Mouse (Mus musculus) inflammation-experienced regulatory T-cells, adult 6 months (primary cell): ENCODE measurements around the gene Tcf7l2. TPM values are rescaled to one million over a fixed set of nuclear protein-coding genes. Genes with fewer than 3 reads are reported as not detected.

Source experiments
- ATAC-seq: one replicate; pipeline ENCODE4 v1.8.0; 2017
- polyA plus RNA-seq, 3 experiments: library from polyadenylated mRNA; unstranded; fragments of 100-300 nt; shearing (Covaris generic); gene quantifications; one replicate each; pipeline ENCODE4 v1.2.1; 2017

Gene Tcf7l2
- polyA plus RNA-seq, 3 experiments from 2014 or later: 0.75 to 1.0 (median 0.88) TPM

DNA sequence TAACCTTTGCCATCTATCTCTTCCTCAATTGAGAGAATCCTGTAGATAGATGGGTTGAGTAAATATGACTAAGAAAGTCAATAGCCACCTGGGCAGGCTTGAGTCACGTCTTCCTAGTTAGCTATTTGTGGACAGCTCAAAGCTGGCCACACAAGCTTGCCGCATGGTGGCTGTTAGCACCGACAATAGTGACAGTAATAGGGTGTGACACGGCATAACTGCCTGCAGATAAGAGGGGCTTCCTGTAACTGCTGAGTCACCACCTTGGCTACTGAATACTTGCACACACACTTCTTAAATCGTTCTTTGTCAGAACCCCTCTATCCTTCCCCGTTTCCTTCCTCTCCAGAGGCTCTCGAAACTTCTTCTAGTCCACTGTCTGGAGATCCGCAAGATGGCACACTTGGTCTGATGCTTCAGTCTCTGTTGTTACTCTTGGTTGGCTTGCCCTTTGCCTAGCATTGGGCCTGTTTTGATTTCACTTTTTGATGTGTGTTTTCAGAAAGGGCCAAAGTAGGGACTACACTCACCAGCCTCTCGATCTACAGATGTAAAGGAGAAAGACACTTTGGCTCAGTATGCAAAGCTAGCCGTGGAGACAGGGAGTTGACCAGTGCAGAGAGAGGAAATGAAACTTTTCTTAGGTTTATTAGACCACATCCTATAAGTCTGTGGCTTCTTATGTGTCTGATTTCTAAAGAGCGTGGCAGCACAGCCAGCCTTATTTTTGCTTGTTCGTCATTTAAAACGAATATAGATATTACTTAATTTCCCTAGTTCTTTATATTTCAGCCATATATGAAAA lies 124.4 kb downstream of the Tcf7l2 start:
- no peak for ATAC-seq

DNA sequence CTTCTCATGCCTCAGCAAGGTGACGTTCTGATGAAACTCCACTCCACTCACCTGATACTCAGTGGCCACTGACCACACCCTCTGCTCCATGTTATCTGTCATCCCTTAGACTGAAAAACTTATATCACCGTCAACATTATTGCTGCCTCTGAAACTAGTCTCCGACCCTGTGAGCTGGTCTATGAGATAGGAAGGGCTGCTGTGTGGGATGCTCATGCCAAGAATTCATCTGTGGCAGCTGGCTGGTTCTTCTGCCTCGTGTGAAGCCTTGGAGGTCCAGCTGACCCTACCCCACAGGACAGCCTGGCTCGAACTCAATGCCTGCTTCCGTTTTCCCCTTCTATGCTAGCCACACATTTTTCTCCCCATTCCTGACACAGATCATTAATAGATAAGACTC lies 125.6 kb downstream of the Tcf7l2 start:
- ATAC-seq: no peak

DNA sequence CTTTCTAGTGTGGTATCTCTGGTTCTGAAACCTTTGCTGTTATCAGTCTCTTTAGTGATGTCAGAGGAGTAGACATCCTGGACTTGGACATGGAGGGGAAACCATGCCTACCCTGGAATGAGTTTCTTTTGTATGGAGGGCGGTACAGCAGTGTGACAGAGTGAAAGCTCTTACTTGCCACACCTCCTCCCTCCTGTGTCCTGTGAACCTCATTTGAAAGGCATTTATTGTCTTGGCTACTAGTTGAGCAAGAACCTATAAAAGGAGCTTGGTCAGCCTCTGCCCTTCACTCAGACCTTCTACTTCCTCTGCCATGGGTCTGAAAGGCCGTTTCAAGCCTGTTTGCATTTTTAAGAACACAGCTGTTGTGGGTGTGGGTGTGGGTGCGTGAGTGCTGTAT lies 126.3 kb downstream of the Tcf7l2 start:
- no peak for ATAC-seq

DNA sequence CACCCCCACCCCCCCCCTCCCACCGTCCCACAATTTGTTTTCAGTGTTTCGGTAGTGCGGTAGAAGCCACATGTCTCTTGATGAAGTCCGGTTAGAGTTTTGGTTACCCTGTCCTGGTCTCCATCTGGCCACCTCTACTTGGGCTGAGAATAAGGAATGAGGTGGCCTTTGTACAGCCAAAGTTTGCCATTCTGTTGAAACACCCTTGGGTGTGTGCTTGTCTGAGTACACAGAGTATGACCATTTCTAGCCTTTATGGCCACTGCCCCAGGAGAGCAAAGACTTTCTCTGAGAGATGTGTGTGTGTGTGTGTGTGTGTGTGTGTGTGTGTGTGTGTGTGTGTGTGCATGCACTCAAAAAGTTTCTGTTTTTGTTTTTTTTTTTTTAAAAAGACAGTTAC lies 127.0 kb downstream of the Tcf7l2 start:
- no peak for ATAC-seq

DNA sequence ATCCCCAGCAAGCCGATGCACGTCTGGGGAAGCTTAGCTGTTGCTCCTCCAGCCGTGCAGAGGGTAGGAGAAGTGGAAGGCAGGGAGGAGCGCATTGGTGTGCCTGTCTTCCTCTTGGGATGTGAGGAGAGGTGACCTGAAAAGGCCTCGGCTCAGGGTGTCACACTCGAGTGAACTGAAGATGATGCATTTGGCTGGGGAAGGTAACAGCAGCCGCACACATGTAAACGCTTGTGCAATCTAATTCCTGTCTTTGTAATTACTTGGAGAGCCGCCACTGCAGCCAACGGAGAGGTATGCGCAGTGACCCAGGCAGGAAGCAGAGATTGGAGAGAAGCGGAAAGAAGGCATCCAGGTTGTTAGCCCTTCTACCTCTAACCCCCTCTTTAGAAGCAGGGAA lies 129.2 kb downstream of the Tcf7l2 start:
- ATAC-seq: no peak

DNA sequence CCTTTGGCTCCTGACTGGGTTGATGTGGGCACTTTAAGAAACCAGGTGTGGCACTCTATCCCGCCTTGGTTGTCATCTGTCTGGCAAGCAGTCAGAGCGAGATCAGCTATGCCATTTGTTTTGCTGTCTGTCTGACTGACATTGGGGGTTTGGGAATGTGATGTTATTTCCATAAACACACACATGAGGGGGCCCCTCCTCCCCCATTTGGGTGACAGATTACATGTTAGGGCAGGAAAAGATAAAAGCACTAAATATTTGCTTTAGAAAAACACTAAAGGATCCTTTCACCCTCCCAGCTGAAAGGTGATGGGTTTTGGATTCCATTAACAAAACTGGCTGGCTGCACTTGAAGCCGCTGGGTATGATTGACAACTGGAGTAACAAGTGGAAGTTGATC lies 129.9 kb downstream of the Tcf7l2 start:
- no peak for ATAC-seq

DNA sequence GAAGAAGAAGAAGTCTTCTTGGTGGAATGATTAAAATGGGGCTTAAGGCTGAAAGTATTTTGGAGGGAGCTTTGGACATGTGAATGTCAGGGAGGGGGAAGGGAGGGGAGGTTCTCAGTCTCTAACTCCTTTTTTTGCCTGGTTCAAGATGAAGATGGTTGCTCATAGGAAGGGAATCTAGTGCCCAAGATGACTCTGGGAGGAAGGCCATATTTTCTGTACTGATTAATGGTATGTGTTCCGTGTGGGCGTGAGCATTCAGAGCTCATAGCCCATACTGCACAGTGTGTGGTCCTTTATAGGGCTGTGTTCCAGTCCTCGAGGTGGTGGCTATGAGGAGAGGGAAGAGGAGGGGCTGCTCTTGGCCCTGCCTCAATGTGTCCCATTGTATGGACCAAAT lies 131.6 kb downstream of the Tcf7l2 start:
- ATAC-seq: no peak

DNA sequence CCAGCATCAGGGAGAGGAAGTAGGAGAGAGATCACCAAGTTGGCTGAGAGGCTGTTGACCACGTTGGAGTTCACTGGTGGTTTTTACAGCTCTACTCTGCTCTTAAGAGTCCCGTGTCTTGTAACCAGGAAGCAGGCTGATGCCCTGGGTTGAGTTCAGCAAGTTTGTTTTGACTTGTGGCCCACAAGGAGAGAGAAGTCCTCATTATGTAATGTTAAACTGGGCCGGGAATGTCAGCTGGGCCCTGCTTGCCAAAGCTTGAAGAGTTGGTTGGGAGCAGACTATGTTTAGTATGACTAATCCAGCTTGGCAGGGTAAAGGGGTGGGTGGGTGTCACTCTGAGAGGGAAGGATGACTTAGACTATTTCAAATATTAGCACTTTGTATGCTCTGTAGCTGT lies 134.9 kb downstream of the Tcf7l2 start:
- no peak for ATAC-seq

DNA sequence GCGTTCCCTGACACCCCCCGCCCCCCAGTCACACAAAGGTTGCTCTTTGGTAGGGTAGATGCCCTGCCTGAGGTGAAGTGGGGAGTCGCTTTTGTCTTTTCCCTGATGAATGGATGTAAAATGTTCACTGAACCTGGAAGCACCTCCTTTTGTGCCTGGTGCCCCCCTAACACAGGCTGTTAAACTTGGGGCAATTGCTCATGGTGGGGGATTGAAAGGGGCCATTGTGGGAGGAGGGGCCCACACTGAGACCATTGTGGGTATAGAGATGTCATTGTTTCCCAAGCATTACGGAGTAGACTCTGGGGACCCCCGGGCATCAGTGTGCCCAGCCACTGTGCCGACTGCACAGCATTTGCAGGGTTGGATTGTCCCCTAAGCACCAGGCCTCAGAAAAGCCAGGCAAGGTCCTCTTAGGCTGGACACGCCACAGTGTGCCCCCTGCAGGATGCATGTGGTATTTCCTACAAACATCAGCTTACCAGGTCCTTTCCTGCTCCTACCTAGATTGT lies 135.8 kb downstream of the Tcf7l2 start:
- ATAC-seq: no peak

DNA sequence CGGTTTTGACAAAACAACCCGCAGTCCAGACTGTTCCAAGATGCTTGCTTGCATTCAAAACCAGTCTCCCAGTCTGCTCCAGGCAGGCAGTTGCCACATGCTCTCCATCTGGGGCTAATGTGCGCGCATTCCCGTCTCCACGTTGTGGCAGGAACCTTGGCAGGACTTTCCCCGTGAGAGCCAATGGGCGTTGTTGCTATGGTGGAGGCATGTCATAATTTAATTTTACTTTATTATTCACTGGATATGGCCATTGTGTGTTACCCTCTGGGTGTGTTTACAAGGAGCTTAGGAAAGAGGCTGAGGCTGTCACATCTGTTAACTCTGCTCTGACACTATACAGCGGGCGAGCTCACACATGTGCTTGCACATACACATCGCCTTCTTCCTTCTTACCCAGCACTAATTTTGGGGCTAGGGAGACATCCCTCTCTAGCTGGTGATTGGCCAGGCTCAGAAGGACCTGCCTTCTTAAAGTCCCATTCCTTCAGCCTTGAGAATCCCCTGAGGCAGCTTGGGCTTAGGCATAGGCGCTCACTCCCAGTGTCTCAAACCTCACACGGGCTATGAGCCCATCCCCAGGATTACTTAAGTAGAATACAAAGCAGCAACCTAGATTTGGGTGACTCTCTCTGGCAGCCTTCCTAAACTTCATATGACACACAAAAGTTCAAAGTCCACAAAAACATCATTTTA lies 139.2 kb downstream of the Tcf7l2 start:
- ATAC-seq: no peak

DNA sequence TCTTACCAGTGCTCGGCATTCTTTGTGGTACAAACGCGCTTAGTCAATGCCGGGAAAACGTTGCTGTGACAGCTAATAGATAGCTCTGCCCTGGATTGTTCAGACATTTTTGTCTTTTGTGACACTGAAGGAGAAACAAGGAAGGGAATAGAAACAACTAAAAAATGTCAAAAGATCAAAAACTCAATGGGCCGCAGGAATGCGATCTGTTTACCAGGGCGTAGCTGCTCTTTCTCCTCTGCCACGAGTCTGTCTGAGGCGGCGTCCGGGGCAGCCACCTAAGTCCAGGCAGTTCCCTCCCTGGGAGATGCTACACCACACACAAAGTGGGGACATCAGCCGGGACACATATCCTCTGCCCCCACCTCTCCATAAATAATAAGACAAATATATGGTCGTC lies 144.9 kb downstream of the Tcf7l2 start:
- ATAC-seq: no peak

DNA sequence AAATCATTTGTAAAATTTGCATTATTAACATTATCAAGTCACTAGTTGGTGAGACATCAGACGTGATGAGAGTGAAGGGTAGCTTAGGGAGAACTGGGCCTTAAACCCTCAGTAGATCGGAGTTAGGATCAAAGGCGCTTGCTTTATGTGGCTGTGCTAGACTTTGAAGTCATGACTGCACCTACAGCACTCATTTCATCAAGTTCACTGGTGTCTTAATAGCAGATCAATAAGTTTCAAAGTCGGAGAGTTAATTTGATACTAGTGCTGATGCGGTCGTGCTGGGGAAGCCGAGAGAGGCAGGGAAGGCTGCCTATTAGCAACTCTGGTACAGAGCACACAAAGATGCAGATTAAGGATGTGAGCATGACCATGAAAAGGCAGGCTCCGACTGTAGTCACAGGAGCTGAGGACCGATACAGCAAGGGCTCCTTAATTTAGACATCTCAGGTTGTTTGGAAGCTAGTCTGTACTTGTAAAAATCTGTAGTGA lies 150.1 kb downstream of the Tcf7l2 start:
- no peak for ATAC-seq

DNA sequence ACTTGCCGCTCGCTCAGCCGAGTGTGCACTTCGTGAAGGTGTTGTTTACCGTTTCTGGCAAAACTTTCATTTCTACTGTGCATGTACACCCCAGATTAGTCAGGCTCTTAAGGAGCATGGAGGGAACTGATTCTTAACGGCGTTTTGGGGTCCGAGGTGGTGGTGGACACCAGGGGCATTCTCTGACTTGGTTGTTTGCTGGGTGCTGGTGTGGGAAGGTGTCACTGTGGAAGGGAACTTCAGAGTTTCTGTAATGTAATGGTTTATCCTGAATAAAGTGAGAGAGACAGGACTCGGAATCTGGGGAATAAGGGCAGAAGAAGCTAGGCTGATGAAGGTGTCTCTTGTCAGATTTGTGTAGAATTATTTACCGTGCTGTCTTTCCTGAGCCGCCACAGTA lies 151.9 kb downstream of the Tcf7l2 start:
- ATAC-seq: no peak

DNA sequence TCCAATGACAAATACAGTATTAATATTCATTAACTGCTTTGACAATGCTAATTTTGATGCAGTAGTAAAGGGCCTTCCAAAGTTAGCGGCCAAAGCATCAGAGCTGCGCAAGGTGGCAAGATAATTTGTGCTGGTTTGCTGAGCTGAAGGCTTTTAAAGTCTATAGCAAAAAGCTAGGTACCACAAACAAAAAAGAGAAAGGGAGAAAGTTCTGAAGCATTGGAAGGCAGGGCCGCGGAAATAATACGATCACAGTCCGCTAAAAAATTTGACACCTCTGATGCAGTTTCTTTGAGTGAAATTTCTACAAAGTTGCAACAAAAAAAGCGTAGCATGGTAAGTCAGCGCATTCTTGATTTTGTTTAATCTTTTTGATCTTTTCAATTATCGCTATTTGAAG lies 152.8 kb downstream of the Tcf7l2 start:
- ATAC-seq: no peak

DNA sequence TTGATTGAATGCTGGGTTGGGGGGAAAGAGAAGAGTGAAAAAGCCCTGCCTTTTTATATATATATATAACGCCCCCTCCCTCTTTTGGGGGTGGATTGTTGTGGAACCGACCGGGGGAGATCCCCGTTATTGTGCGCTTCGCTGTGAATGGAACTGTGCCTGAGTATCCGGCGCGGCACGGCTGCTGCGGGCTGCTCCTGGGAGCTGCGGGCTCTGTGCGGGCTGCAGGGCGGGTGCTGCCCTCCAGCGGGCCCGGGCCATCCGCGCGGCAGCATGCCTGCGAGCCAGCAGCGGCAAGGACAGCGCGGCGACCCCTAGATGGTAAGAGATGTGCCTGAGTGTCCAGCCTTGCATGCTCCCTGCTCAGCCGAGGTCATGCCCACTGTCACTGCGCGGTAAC lies 153.7 kb downstream of the Tcf7l2 start:
- no peak for ATAC-seq

DNA sequence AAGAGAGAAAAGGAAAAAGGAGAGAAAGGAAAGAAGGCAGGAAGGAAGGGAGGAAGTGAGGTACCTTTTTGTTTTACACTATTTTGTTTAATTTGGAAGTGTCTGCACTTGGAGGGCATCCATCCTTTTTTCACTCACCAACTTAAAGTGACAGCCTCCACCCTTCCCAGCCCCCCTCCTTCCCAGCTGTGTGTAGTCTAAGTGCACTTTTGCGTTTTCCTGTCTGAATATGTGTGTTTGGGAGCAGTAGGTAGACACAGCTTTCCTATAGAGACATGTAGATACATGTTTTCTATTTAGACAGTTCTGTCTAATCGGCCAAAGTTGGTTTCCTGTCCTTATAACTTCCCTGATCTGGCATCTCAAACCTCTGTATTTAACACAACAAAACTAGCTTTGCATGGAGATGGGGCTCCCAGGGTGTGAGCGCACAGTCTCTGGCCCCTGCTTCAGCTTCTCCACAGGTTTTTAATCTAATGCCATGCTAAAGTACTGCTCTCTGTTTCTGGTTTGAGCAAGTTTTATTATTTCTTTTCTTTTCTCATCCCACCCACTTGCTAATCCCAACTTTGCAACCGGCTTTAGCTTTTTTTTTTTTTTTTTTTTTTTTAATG lies 154.3 kb downstream of the Tcf7l2 start:
- ATAC-seq: no peak

DNA sequence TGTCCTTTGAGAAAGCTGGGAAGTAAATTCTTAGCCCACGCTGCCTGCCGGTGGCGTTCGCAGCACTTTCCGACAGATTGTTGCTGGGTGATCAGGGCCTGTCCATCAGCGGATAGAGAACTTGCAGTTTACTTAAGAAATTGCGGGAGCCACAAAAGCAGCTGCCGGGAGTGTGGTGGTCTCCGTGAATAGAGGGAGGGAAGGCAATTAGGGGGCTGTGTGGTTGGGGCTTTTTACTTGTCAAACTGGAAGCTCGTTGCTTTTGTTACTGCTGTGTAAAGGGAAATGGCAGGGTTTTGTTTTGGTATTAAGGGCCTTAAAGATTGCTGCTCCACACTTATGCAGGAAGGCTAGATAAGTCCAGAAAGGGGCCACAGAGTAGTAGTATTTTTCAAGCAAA lies 155.0 kb downstream of the Tcf7l2 start:
- ATAC-seq: no peak

DNA sequence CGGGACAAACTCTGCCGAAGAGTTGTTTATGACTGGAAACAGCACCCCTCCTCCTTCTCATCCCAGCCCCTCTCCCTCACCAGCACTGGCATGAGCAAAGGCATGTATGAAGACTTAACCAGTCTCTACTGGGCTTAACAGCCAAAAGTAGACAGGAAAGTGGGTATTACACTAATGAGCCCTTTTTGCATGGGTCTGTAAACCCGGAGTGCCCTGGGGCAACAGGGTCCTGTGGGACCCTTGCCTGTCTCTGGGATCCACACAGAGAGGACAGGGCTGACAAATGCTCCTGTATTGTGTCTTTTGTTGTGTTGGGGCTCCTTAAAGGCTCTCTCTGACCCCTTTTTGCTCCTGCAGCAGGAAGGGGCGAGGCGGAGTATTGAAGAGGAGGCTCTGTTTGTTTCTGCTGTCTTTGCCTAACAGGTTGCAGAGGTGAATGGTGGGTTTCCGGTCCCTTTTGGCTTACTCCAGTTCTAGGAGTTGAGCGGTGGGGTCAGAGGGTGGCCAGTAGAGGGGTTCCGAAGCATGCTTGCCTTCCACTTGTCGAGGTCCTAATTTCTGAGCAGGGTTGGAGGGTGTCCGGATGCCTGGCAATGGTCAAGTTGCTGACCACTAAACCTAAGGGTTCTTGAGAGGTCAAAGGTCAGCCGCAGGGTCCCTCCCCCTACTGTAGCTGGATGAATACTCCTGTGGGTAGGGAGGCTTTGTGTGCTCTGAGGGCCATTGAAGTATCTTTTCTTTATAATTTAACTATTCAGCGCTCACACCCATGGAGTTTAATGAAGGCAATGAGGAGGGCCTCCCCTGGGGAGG lies 161.2 kb downstream of the Tcf7l2 start:
- no peak for ATAC-seq

DNA sequence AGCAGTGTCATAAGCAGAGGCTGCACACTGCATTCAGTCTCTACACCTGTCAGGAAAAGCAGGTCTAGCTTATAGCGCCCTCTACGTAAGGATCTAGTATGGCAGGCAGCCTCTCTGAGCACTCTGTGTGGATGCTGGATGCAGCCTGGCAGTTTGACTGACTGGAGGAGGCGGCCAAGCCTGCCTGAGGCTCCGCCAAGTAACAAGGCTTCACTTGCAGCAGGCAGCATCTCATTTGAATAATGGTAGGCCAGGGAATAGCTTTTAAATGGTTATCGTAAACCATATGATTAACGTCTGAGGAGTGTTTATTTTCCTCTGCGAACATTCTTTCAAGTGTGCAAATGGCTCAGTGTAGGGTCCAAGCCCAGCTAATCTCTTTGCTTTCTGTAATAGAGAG lies 167.4 kb downstream of the Tcf7l2 start:
- ATAC-seq: no peak

DNA sequence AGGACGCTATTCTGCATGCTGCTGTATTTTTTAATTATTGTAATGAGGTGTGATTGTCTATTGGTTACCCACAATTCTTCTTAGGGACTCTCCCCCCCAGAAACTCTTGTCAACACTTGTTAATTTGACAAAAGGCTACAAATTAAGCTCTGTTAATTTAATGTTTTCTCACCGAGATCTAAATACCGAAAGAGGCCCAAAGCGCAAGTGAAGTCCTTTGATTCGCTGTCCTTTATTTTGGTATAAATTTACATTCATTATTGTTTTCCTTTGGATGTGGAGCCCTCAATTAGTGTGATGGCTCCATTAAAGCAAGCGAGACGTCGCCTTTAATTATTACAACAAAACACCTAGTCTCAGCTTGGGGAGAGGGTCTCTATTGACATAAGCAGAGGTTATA lies 170.3 kb downstream of the Tcf7l2 start:
- ATAC-seq: no peak

DNA sequence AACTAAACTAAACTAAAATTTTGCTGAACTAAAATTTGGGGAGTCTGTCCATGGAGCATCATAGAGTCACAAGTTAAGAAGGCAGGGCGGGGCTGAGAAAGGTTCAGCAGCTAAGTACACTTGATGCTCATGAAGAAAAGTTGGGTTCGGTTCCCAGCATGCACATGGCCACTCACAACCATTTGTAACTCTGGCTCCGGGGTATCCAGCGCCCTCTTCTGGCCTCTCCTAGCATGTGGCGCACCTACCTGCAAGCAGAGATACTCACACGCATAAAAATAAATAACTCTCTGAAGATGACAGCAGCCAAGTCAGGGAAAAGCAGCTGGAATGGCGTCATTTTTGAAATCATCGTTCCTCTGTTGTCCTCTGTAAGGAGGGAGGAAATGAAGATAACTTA lies 171.2 kb downstream of the Tcf7l2 start:
- ATAC-seq: no peak

DNA sequence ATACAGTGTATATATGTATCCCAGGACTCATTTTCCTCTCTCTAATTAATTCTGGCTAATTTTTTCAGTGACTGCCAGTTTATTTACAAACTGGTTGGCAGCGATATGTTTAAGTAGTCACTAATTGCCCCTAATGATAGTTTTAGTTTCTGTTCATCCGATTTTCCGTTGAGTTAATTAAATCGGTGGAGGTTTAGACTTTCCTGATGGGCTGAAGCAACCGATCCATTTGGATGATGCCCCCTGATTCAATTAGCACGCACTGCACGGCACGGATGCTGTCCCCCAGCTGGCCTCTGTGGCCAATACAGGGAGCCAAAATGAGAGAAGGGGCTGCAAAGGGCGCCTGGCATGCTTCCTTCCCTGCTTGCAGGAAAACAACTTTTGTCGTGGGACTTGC lies 172.0 kb downstream of the Tcf7l2 start:
- no peak for ATAC-seq
